Mouse (Mus musculus) lung, postnatal 0 days (tissue): Measurements from ENCODE around the gene Fam186a. TPM values are rescaled to one million over a fixed set of nuclear protein-coding genes. Genes with fewer than 3 reads are reported as not detected.
"Not testable (repeated sequence)": the region's sequence is repeated elsewhere in the genome, so short reads cannot be mapped to it uniquely, and the experiment has no call there.

ENCODE experiments used
- ATAC-seq: fragments of 200-750 bp; cut with Nextera tagmentation; 2 replicates; pipeline ENCODE4 v1.8.0; 2017; ENCODE audit warnings: moderate library complexity
- DNase-seq: peaks from one replicate; pipeline ENCODE4 v3.0.0-alpha.2; 2016; ENCODE audit warnings: low spot score
- H3K27ac ChIP-seq: fragments of 300-500 bp; sonication (generic); 2 replicates; pipeline ENCODE4 v1.5.1; 2014; ENCODE audit warnings: antibody characterized with exemption, mild to moderate bottlenecking, low read length, mixed read lengths
- H3K27me3 ChIP-seq: fragments of 300-500 bp; sonication (generic); replicated peaks from 2 replicates; pipeline ENCODE4 v1.6.1; 2014; ENCODE audit warnings: low read length, mixed read lengths; ENCODE audit not compliant: insufficient read depth
- H3K36me3 ChIP-seq: fragments of 300-500 bp; sonication (generic); 2 replicates; pipeline ENCODE4 v1.6.1; 2014; ENCODE audit warnings: low read length, mixed read lengths; ENCODE audit not compliant: insufficient read depth
- H3K4me1 ChIP-seq: fragments of 300-500 bp; sonication (generic); 2 replicates; pipeline ENCODE4 v1.6.1; 2014; ENCODE audit warnings: antibody characterized with exemption, low read depth, low read length, mixed read lengths; ENCODE audit not compliant: insufficient read depth
- H3K4me2 ChIP-seq: fragments of 300-500 bp; sonication (generic); replicated peaks from 2 replicates; pipeline ENCODE4 v1.6.1; 2014; ENCODE audit warnings: low read depth, mild to moderate bottlenecking, low read length, moderate library complexity, mixed read lengths
- H3K4me3 ChIP-seq: fragments of 300-500 bp; sonication (generic); 2 replicates; pipeline ENCODE4 v1.5.1; 2014; ENCODE audit warnings: low read depth, low read length
- H3K9ac ChIP-seq: fragments of 300-500 bp; sonication (generic); replicated peaks from 2 replicates; pipeline ENCODE4 v1.6.1; 2014; ENCODE audit warnings: low read depth, mild to moderate bottlenecking
- H3K9me3 ChIP-seq: fragments of 300-500 bp; sonication (generic); 2 replicates; pipeline ENCODE4 v1.6.1; 2016; ENCODE audit warnings: low read length, mixed read lengths
- CTCF ChIP-seq: IDR thresholded peaks from 2 replicates; pipeline ENCODE4 v1.5.1; 2016; ENCODE audit warnings: antibody characterized with exemption, mild to moderate bottlenecking
- EP300 ChIP-seq: IDR thresholded peaks from 2 replicates; pipeline ENCODE4 v1.6.1; 2016; ENCODE audit warnings: antibody characterized with exemption, mild to moderate bottlenecking, control low read depth
- WGBS: fragments of 180-500 bp; shearing (Covaris S2); extraction: QIAGEN DNeasy Blood & Tissue Kit; methylation state at CpG from one replicate; pipeline ENCODE4 v1.1.7; 2014; 5-methylcytosine and 5-hydroxymethylcytosine counted together
- polyA plus RNA-seq: library from polyadenylated mRNA; unstranded; fragments of >200 nt; fragmentation: Nextera tagmentation; extraction: Ambion mirVana; gene quantifications from 2 replicates; pipeline ENCODE4 v1.2.1, GENCODE M21; 2015

Fam186a gene
- polyA plus RNA-seq, 1 experiment from 2014 or later: 0.01 TPM

GRCm38 (mm10) chr15:99970606-99971005 is 3.7 kb upstream of the Fam186a start:
- 74% methylated on average over 1 of the region's 1 CpGs for WGBS
- Histone ChIP-seq H3K9ac (no peak overlapping the region), H3K27me3 (no peaks in the 10 kb centered on the region), H3K4me1 (no peaks in the 10 kb centered on the region; the same call in 1 of the 2 replicates), H3K27ac (peak overlapping the region; percentile 35; the same call in 1 of the 2 replicates), H3K9me3 (no peaks in the 10 kb centered on the region), H3K4me3 (no peak overlapping the region), H3K36me3 (no peaks in the 10 kb centered on the region), H3K4me2 (no peak overlapping the region)
- TF ChIP-seq CTCF (no peak), EP300 (no peak)
- peak; percentile 37 for DNase-seq
- ATAC-seq: no peak

GRCm38 (mm10) chr15:99969765-99970164 is 2.9 kb upstream of the Fam186a start, which contains the start of gene Larp4:
TSS of gene Larp4 (plus strand) at chr15:99970065.
- not testable (repeated sequence) for H3K27me3 ChIP-seq, ATAC-seq

GRCm38 (mm10) chr15:99965103-99965775 is 1.6 kb downstream of the Fam186a start:
- Histone ChIP-seq H3K9ac (no peak overlapping the region), H3K27ac (peak overlapping the region; percentile 34), H3K9me3 (no peaks in the 10 kb centered on the region), H3K4me1 (no peaks in the 10 kb centered on the region; the same call in 1 of the 2 replicates), H3K4me3 (no peak overlapping the region), H3K27me3 (no peaks in the 10 kb centered on the region), H3K36me3 (no peaks in the 10 kb centered on the region), H3K4me2 (no peak overlapping the region)
- ATAC-seq (peak; percentile 83), DNase-seq (peak; percentile 82)
- WGBS: 73% methylated on average over 8 of the region's 8 CpGs
- no peak for TF ChIP-seq EP300
- TF ChIP-seq CTCF: no peak

More at GRCm38 (mm10) chr15:99969765-99970164, 2.9 kb upstream of the Fam186a start, which contains the start of gene Larp4:
- H3K36me3 ChIP-seq, H3K9ac ChIP-seq, DNase-seq, H3K4me3 ChIP-seq, H3K4me1 ChIP-seq, H3K4me2 ChIP-seq, H3K9me3 ChIP-seq: not testable (repeated sequence)
- WGBS: 82% methylated on average over 6 of the region's 6 CpGs
- H3K27ac ChIP-seq: peak within 1 kb of the TSS; percentile 35; the same call in 1 of the 2 replicates

GRCm38 (mm10) chr15:99955324-99955723 is 11.5 kb downstream of the Fam186a start:
- ATAC-seq: no peak
- Histone ChIP-seq H3K27ac (no peak overlapping the region), H3K9me3 (no peaks in the 10 kb centered on the region), H3K27me3 (no peaks in the 10 kb centered on the region), H3K4me3 (no peak overlapping the region), H3K36me3 (no peaks in the 10 kb centered on the region), H3K4me2 (no peak overlapping the region), H3K9ac (no peak overlapping the region), H3K4me1 (no peaks in the 10 kb centered on the region)
- TF ChIP-seq CTCF (no peak), EP300 (no peak)
- DNase-seq: no peak
- 51% methylated on average over 4 of the region's 4 CpGs for WGBS

GRCm38 (mm10) chr15:99940970-99941630 is 25.8 kb downstream of the Fam186a start:
- TF ChIP-seq EP300: no peak
- TF ChIP-seq CTCF: no peak

GRCm38 (mm10) chr15:99940426-99940825 is 26.4 kb downstream of the Fam186a start:
- H3K27ac ChIP-seq: no peak overlapping the region
- no peaks in the 10 kb centered on the region for H3K36me3 ChIP-seq
- H3K27me3 ChIP-seq: no peaks in the 10 kb centered on the region
- no peaks in the 10 kb centered on the region for H3K9me3 ChIP-seq
- no peak overlapping the region for H3K4me2 ChIP-seq
- no peaks in the 10 kb centered on the region for H3K4me1 ChIP-seq
- no peak overlapping the region for H3K9ac ChIP-seq
- WGBS: 49% methylated on average over 2 of the region's 2 CpGs
- TF ChIP-seq EP300: no peak
- TF ChIP-seq CTCF: no peak
- ATAC-seq: no peak
- no peak overlapping the region for H3K4me3 ChIP-seq
- no peak for DNase-seq

More at GRCm38 (mm10) chr15:99940970-99941630, 25.8 kb downstream of the Fam186a start:
- no peak overlapping the region for H3K9ac ChIP-seq
- H3K27me3 ChIP-seq: no peaks in the 10 kb centered on the region
- 79% methylated on average over 4 of the region's 4 CpGs for WGBS
- H3K36me3 ChIP-seq: no peaks in the 10 kb centered on the region
- H3K9me3 ChIP-seq: no peaks in the 10 kb centered on the region
- no peak for ATAC-seq
- no peak overlapping the region for H3K4me3 ChIP-seq
- H3K4me2 ChIP-seq: no peak overlapping the region
- DNase-seq: no peak
- H3K27ac ChIP-seq: no peak overlapping the region
- H3K4me1 ChIP-seq: no peaks in the 10 kb centered on the region
